Mouse (Mus musculus) kidney, adult 2 months (tissue): ENCODE measurements around the gene Pde4d. TPM values are rescaled to one million over a fixed set of nuclear protein-coding genes. Genes with fewer than 3 reads are reported as not detected.
A peak's percentile ranks its signal among the peaks of the same experiment; 100 is the strongest.

Source experiments
- DNase-seq: peaks from one replicate; pipeline ENCODE4 v3.0.0; 2021
- H3K27ac ChIP-seq: fragments of 200-500 bp; 2 replicates; pipeline ENCODE4 v1.5.1; 2012; ENCODE audit warnings: low read depth, low read length, control low read depth, inconsistent platforms; ENCODE audit not compliant: insufficient read depth
- H3K27me3 ChIP-seq: fragments of 200-500 bp; replicated peaks from 2 replicates; pipeline ENCODE4 v1.6.1; 2012; ENCODE audit warnings: mild to moderate bottlenecking, moderate library complexity, low read length, inconsistent platforms; ENCODE audit not compliant: control insufficient read depth, insufficient read depth
- H3K36me3 ChIP-seq: fragments of 200-500 bp; 2 replicates; pipeline ENCODE4 v1.6.1; 2012; ENCODE audit warnings: mild to moderate bottlenecking, moderate library complexity, low read length, inconsistent platforms; ENCODE audit not compliant: control insufficient read depth, insufficient read depth
- H3K4me1 ChIP-seq: fragments of 200-500 bp; 2 replicates; pipeline ENCODE4 v1.6.1; 2011; ENCODE audit warnings: low read length; ENCODE audit not compliant: control insufficient read depth, insufficient read depth
- H3K4me3 ChIP-seq: fragments of 200-500 bp; 2 replicates; pipeline ENCODE4 v1.5.1; 2011; ENCODE audit warnings: mild to moderate bottlenecking, low read depth, low read length, control low read depth; ENCODE audit not compliant: insufficient read depth
- CTCF ChIP-seq: fragments of 200-500 bp; conservative IDR thresholded peaks from 2 replicates; pipeline ENCODE4 v1.5.1; 2011; ENCODE audit warnings: low read depth, mild to moderate bottlenecking, control low read depth, low read length, moderate library complexity, mixed read lengths; ENCODE audit not compliant: insufficient read depth, insufficient read length
- POLR2A ChIP-seq: fragments of 200-500 bp; IDR thresholded peaks from one replicate; pipeline ENCODE4 v1.6.1; 2011; ENCODE audit warnings: low read depth, low read length, control low read depth
- WGBS: fragments of 180-500 bp; shearing (Covaris S2); methylation state at CpG from one replicate; pipeline ENCODE4 v1.1.7; 2018; 5-methylcytosine and 5-hydroxymethylcytosine counted together
- polyA plus RNA-seq: library from polyadenylated mRNA; depleted of rRNA; stranded (reverse); fragments of >200 nt; gene quantifications from 2 replicates; pipeline ENCODE4 v1.2.3, GENCODE M21; 2012

Pde4d gene
- polyA plus RNA-seq, 1 experiment = 18.3 TPM

- Histone ChIP-seq H3K27me3 (no peaks in the 10 kb centered on the region; the same call in 1 of the 2 replicates), H3K36me3 (no peaks in the 10 kb centered on the region), H3K4me1 (peaks cover 5% of the 10 kb centered on the region; the same call in 1 of the 2 replicates), H3K4me3 (no peak overlapping the region), H3K27ac (peak overlapping the region; percentile 64)
- 83% methylated on average over 2 of the region's 2 CpGs for WGBS
- TF ChIP-seq CTCF (no peak), POLR2A (no peak)
- DNase-seq = peak; percentile 59
Measured at GRCm38 (mm10) chr13:109604017-109604416, 1154.3 kb downstream of the Pde4d start.

- 67% methylated on average over 1 of the region's 1 CpGs for WGBS
- Histone ChIP-seq H3K4me3 (no peak overlapping the region), H3K4me1 (peaks cover 12% of the 10 kb centered on the region; the same call in 1 of the 2 replicates), H3K36me3 (no peaks in the 10 kb centered on the region), H3K27me3 (no peaks in the 10 kb centered on the region; the same call in 1 of the 2 replicates), H3K27ac (no peak overlapping the region)
- no peak for TF ChIP-seq POLR2A
- no peak for TF ChIP-seq CTCF
- no peak for DNase-seq
Measured at GRCm38 (mm10) chr13:109605140-109605539, 1155.4 kb downstream of the Pde4d start.

- 46% methylated on average over 9 of the region's 9 CpGs for WGBS
- no peaks in the 10 kb centered on the region for H3K36me3 ChIP-seq
Measured at GRCm38 (mm10) chr13:109609106-109609804, 1159.5 kb downstream of the Pde4d start.

GRCm38 (mm10) chr13:109609805-109610187, 1160.0 kb downstream of the Pde4d start:
- TF ChIP-seq POLR2A = no peak
- TF ChIP-seq CTCF = peak; percentile 82
- H3K36me3 ChIP-seq = no peaks in the 10 kb centered on the region
- H3K4me3 ChIP-seq = no peak overlapping the region
- no peaks in the 10 kb centered on the region; the same call in 1 of the 2 replicates for H3K27me3 ChIP-seq
- peak; percentile 67 for DNase-seq
- peak overlapping the region; percentile 55; the same call in 1 of the 2 replicates for H3K27ac ChIP-seq
- peaks cover 16% of the 10 kb centered on the region for H3K4me1 ChIP-seq
- WGBS = 6% methylated on average over 3 of the region's 3 CpGs

More at GRCm38 (mm10) chr13:109609106-109609804, 1159.5 kb downstream of the Pde4d start:
- Histone ChIP-seq H3K4me3 (no peak overlapping the region), H3K4me1 (peaks cover 16% of the 10 kb centered on the region), H3K27ac (peak overlapping the region; percentile 55), H3K27me3 (no peaks in the 10 kb centered on the region; the same call in 1 of the 2 replicates)
- DNase-seq = peak; percentile 57
- no peak for TF ChIP-seq CTCF
- no peak for TF ChIP-seq POLR2A

- 92% methylated on average over 2 of the region's 2 CpGs for WGBS
- no peaks in the 10 kb centered on the region for H3K36me3 ChIP-seq
- TF ChIP-seq POLR2A = no peak
- no peak for TF ChIP-seq CTCF
- H3K4me1 ChIP-seq = peaks cover 20% of the 10 kb centered on the region
- DNase-seq = no peak
- H3K27ac ChIP-seq = peak overlapping the region; percentile 48; the same call in 1 of the 2 replicates
- H3K4me3 ChIP-seq = no peak overlapping the region
- H3K27me3 ChIP-seq = no peaks in the 10 kb centered on the region; the same call in 1 of the 2 replicates
Measured at GRCm38 (mm10) chr13:109610772-109611171, 1161.0 kb downstream of the Pde4d start.

GRCm38 (mm10) chr13:109615213-109615784, 1165.6 kb downstream of the Pde4d start:
- H3K27ac ChIP-seq = peak overlapping the region; percentile 93
- DNase-seq = no peak

GRCm38 (mm10) chr13:109615785-109616281, 1166.1 kb downstream of the Pde4d start:
- H3K27me3 ChIP-seq = no peaks in the 10 kb centered on the region
- DNase-seq = peak; percentile 79
- H3K27ac ChIP-seq = peak overlapping the region; percentile 90
- H3K36me3 ChIP-seq = no peaks in the 10 kb centered on the region
- TF ChIP-seq CTCF = 0 out of 2 replicates have a peak, but pooled peaks have one; percentile 23
- TF ChIP-seq POLR2A = no peak
- H3K4me3 ChIP-seq = 0 out of 2 replicates have a peak overlapping the region, but pooled peaks have one; percentile 1
- H3K4me1 ChIP-seq = peaks cover 25% of the 10 kb centered on the region
- 11% methylated on average over 7 of the region's 7 CpGs for WGBS

More at GRCm38 (mm10) chr13:109615213-109615784, 1165.6 kb downstream of the Pde4d start:
- TF ChIP-seq CTCF = no peak
- TF ChIP-seq POLR2A = no peak
- H3K4me1 ChIP-seq = peaks cover 26% of the 10 kb centered on the region
- H3K4me3 ChIP-seq = no peak overlapping the region
- no peaks in the 10 kb centered on the region for H3K27me3 ChIP-seq
- no peaks in the 10 kb centered on the region for H3K36me3 ChIP-seq
- 41% methylated on average over 8 of the region's 8 CpGs for WGBS
